Mouse (Mus musculus) spleen, adult 2 months (tissue): ENCODE data around the gene Spi1.

Experiments used
- CTCF ChIP-seq: fragments of 200-500 bp; IDR thresholded peaks from 2 replicates; pipeline ENCODE4 v1.5.1; 2011; ENCODE audit warnings: mild to moderate bottlenecking, inconsistent platforms; ENCODE audit not compliant: insufficient read depth, insufficient read length, insufficient replicate concordance; ENCODE audit errors: extremely low read depth
- POLR2A ChIP-seq: fragments of 200-500 bp; IDR thresholded peaks from 2 replicates; pipeline ENCODE4 v1.6.1; 2011; ENCODE audit warnings: low read depth, low read length, inconsistent platforms

DNA sequence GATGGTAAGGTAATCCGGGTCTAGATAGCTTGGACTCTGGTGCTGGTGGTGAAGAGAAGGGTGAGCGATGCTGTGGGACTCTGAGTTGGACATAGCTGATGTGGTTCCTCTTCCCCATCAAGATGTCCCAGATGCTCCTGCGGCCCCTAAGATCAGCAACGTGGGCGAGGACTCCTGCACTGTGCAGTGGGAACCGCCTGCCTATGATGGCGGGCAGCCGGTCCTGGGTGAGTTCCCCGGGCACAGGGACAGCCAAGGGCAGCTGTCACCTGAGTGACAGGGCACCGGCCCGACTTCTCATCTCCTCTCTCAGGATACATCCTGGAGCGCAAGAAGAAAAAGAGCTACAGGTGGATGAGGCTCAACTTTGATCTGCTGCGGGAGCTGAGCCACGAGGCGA lies 49.1 kb downstream of the Spi1 start:
- TF ChIP-seq CTCF = no peak
- no peak for TF ChIP-seq POLR2A
